Mouse (Mus musculus): ENCODE data around the gene Snx33.
"Not testable (repeated sequence)": the region's sequence is repeated elsewhere in the genome, so short reads cannot be mapped to it uniquely, and the experiment has no call there.

Gene Snx33

GRCm38 (mm10) chr9:56925291-56926024 is 2.7 kb downstream of the Snx33 start:
- peak in 1 of 2 experiments; percentile 25 for DNase-seq (ENCODE audit: low spot score in 2 of 2)

DNA sequence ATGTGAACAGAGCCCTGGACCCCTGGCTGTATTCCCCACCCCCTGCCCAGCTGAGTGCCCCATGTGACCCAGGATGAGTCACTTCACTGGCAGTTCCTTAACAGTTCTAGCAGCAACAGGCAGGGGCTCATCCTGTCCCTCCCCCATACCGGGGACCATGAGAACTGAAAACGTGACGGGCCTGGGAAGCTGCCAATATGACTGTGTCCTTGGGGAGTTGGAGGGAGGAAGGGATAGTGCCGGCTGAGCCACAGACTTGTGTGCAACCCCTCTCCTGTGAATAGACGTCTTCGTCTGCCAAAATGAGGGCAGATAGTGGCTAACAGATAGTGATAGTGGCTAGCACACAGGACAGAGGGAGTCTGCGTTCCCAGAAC is 3.5 kb downstream of the Snx33 start:
- peak; percentile 96 for DNase-seq (ENCODE audit: low spot score in 2 of 2)

DNA sequence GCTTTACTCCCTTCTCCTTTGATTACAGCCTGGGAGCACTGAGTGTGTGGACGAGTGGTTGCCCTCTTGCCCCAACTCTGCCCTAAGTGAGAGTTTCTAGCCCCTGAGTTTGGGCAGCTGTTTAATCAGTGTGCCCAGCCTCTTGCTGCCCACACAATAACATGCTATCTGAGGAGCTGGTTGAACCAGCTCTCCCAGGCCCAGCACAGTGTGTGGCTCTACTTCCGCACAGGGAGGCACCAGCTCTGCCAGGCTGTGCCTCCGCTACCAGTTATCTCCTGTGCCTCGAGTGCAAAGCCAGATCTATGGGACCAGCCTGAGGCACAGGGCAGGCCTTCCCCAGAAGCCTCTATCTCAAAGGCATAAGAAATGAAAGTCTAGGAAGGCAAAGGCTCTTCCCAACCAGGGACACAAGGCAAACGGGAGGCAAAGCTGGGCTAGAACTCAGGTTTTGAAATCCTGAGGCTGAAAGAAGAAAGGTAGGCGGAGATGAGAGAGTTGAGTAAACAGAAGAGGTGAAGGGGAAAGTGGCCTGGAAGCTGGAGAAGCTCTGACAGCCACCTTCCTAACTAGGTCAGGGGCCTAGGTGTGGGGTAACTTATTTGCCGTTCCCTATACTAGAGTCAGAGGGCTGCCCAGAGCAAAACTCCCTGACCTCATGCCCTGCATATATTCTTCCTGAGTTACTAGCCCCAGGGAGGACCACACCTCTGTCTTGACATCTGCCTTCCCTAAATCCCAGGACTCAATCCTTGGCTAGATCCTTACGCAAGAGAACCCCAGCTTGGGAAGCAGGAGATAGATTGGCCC is 4.1 kb downstream of the Snx33 start:
- no peak for DNase-seq (ENCODE audit: low spot score in 2 of 2)

DNA sequence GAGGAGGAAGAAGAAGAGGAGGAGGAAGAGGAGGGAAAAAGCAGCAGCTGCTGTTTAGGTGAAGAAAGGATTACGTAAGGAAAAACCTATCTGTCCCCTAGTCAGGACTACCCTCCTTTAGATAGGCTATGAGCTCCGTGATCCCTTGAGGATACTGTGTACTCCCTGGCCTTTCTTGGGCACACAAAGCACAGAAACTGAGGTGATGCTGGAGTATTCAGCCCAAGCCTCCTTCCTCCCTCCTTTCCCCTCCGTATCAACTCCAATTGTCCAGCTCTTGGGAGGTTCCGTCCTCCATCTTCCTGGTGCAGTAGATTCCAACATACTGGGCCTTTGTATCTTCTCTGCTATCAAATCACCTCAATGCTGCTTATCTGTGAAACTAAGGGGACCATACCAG is 5.4 kb downstream of the Snx33 start:
- DNase-seq (ENCODE audit: low spot score in 2 of 2), result no peak

- DNase-seq (ENCODE audit: low spot score in 2 of 2), result no peak
Measured at GRCm38 (mm10) chr9:56918466-56918865, 9.7 kb downstream of the Snx33 start.

DNA sequence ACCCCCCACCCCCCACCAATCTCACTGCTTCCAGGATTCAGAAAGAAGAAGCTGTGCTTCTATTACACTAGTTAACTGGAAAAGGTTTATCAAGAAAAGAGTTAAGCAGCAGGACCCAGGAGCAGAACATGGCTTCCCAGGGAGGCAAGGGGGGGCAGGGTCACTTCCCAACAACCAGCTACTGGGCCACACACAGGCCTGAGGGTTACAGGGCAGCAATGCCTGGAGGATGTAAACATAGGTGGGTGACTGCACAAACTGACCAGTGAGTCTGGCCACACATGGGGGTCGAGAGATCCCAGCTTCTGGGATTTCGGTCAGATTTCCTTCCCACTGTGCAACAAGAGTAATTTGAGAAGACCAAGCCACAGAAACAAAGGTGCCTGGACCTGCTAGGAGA is 11.0 kb downstream of the Snx33 start:
- DNase-seq (ENCODE audit: low spot score in 2 of 2), result no peak

GRCm38 (mm10) chr9:56915695-56916410 is 12.3 kb downstream of the Snx33 start:
- peak in 1 of 2 experiments; percentile 67 for DNase-seq (ENCODE audit: low spot score in 2 of 2)

DNA sequence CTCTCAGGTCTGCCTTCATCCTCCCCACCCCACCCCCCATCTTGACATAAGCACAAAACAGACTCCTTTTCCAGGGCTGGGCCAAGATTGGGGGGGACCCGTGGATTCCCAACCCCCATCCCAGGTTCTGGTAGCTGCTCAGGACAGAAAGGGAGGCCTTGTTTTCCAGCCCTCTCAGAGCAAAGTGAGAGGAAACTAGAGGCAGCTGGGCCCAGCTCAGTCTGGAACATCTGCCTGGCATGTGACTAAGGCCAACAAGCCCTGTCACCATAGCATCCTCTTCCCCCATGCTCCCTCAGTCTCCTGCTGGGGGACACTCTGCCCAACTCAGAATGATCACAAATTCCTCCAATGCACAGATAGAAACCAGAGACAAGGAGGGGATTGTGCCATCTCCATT is 13.1 kb downstream of the Snx33 start:
- no peak for DNase-seq (ENCODE audit: low spot score in 2 of 2)

- DNase-seq (ENCODE audit: low spot score in 2 of 2), result no peak
Measured at GRCm38 (mm10) chr9:56913991-56914390, 14.2 kb downstream of the Snx33 start.

- no peak for DNase-seq (ENCODE audit: low spot score in 2 of 2)
Measured at GRCm38 (mm10) chr9:56911017-56911416, 17.2 kb downstream of the Snx33 start.

- DNase-seq (ENCODE audit: low spot score in 2 of 2), result not testable (repeated sequence)
Measured at GRCm38 (mm10) chr9:56909991-56910390, 18.2 kb downstream of the Snx33 start.

GRCm38 (mm10) chr9:56907549-56907948 is 20.6 kb downstream of the Snx33 start:
- no peak for DNase-seq (ENCODE audit: low spot score in 2 of 2)

- no peak for DNase-seq (ENCODE audit: low spot score in 2 of 2)
Measured at GRCm38 (mm10) chr9:56903662-56904061, 24.5 kb downstream of the Snx33 start.

DNA sequence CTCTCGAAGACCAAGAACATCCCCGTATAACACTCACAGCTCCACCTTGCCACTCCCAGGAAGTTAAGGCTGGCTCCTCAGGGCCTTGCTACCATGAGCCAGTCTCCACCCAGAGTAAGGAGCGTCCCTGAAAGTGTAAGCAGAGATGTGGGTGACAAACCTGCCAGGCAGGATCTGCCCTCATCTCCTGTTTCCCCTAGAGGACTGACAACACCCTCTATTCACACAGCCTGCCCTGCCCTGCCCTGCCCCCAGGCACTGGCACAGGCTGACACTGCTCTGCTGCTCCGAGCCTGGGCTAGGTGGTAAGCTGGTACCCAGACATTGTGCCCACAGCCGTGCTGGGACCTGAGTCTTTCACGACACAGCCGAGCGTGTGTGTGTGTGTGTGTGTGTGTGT is 27.0 kb downstream of the Snx33 start:
- no peak for DNase-seq (ENCODE audit: low spot score in 2 of 2)

DNA sequence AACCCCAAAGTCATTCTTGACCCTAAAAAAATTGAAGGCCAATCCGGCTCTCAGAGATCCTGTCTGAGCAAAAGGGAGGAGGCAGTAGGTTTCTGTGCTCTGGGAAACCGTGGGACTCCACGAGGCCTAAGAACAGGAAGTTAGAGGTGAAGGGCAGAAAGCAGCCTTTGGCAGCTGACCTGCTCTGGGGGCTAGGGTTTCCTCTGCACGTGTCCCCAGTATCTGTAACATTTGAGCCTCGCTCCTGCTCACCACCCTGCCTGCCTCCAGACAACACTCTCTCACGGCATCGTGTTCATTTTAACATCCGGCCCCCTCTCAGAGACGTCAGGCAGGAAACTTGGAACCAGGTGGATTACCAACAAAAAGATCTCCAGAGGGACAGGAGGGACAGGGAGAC is 27.6 kb downstream of the Snx33 start:
- DNase-seq (ENCODE audit: low spot score in 2 of 2), result peak in 1 of 2 experiments; percentile 54

- no peak for DNase-seq (ENCODE audit: low spot score in 2 of 2)
Measured at GRCm38 (mm10) chr9:56900060-56900459, 28.1 kb downstream of the Snx33 start.

- DNase-seq (ENCODE audit: low spot score in 2 of 2), result no peak
Measured at GRCm38 (mm10) chr9:56899409-56899808, 28.8 kb downstream of the Snx33 start.

GRCm38 (mm10) chr9:56896779-56897178 is 31.4 kb downstream of the Snx33 start:
- no peak for DNase-seq (ENCODE audit: low spot score in 2 of 2)

DNA sequence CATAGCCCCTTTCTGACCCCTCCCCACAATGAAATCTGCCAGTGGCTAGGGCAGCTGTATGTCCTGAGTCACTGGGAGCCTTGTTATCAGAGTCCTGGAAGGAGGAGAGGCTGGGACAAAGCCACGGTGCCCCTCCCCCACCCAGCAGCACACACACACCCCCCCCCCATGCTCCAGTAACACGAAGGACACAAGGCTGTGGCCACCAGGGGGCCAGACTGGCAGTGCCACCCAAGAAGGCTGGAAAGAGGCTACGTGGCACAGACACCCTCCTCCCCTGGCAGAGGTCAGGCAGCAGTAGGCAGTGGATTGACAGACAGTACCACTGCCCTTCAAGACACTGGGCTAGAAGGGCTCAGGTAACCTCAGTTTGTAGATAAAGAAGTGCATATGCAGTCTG is 34.2 kb downstream of the Snx33 start:
- DNase-seq (ENCODE audit: low spot score in 2 of 2), result no peak

DNA sequence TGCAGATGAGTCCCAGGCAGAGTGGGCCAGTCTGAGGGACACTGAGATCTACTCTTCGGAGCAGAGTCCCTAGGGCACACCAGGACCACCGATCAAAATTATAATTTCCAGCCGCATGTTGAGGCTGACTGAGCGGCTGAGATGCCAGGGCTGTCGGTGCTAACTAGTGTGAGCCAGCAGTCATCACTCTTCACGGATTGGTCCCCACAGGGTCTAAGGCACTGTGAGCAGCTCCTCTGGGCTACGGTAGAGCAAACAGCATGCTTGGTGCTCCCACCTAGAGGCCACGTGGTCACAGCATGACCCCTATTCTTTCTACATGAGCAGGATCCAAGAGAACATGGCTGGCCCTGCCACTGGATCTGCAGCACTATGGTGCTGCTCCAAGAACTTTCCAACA is 34.9 kb downstream of the Snx33 start:
- no peak for DNase-seq (ENCODE audit: low spot score in 2 of 2)

DNA sequence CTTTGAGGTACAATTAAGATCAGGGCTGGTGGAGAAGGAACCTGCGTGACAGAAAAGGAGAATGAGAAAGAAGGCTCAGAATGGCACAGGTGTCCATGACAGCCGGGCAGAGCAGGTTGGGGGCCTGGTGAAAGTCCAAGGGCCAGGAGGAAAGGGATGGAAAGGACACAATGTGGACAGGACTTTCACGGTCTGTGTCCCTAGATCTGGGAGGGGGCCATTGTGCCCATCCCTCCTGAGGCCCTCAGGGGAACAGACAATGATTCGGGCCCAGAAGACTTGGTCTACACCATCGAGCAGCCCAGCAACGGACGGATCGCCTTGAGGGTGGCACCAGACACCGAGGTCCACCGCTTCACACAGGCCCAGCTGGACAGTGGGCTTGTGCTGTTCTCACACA is 36.1 kb downstream of the Snx33 start:
- no peak for DNase-seq (ENCODE audit: low spot score in 2 of 2)

GRCm38 (mm10) chr9:56891517-56892011 is 36.6 kb downstream of the Snx33 start:
- peak; percentile 71 to 81 for DNase-seq (ENCODE audit: low spot score in 2 of 2)
